Mouse (Mus musculus) midbrain, embryonic 16.5 days (tissue): ENCODE measurements around the gene Ppm1b. TPM values are rescaled to one million over a fixed set of nuclear protein-coding genes. Genes with fewer than 3 reads are reported as not detected.

ENCODE experiments used
- ATAC-seq: fragments of 200-750 bp; cut with Nextera tagmentation; 2 replicates; pipeline ENCODE4 v1.8.0; 2017; ENCODE audit warnings: moderate TSS enrichment
- H3K27ac ChIP-seq: fragments of 300-500 bp; sonication (generic); 2 replicates; pipeline ENCODE4 v1.5.1; 2014; ENCODE audit warnings: mild to moderate bottlenecking, low read length, mixed read lengths
- H3K27me3 ChIP-seq: fragments of 300-500 bp; sonication (generic); 2 replicates; pipeline ENCODE4 v1.6.1; 2014; ENCODE audit warnings: low read depth, low read length, mixed read lengths; ENCODE audit not compliant: control insufficient read depth, insufficient read depth
- H3K36me3 ChIP-seq: fragments of 300-500 bp; sonication (generic); 2 replicates; pipeline ENCODE4 v1.6.1; 2014; ENCODE audit warnings: mild to moderate bottlenecking, low read length, moderate library complexity, mixed read lengths; ENCODE audit not compliant: control insufficient read depth, insufficient read depth
- H3K4me1 ChIP-seq: fragments of 300-500 bp; sonication (generic); 2 replicates; pipeline ENCODE4 v1.6.1; 2014; ENCODE audit warnings: mild to moderate bottlenecking, low read length, mixed read lengths; ENCODE audit not compliant: control insufficient read depth, insufficient read depth
- H3K4me2 ChIP-seq: fragments of 300-500 bp; sonication (generic); 2 replicates; pipeline ENCODE4 v1.6.1; 2014; ENCODE audit warnings: mild to moderate bottlenecking, low read length, mixed read lengths
- H3K4me3 ChIP-seq: fragments of 300-500 bp; sonication (generic); 2 replicates; pipeline ENCODE4 v1.5.1; 2014; ENCODE audit warnings: low read depth, mild to moderate bottlenecking, low read length, moderate library complexity, mixed read lengths
- H3K9ac ChIP-seq: fragments of 300-500 bp; sonication (generic); 2 replicates; pipeline ENCODE4 v1.6.1; 2014; ENCODE audit warnings: low read depth, low read length, mixed read lengths
- H3K9me3 ChIP-seq: fragments of 300-500 bp; sonication (generic); replicated peaks from 2 replicates; pipeline ENCODE4 v1.6.1; 2014; ENCODE audit warnings: mild to moderate bottlenecking, low read length, mixed read lengths; ENCODE audit not compliant: control insufficient read depth, poor library complexity, severe bottlenecking
- WGBS: fragments of 180-500 bp; shearing (Covaris S2); extraction: QIAGEN DNeasy Blood & Tissue Kit; methylation state at CpG from one replicate; pipeline ENCODE4 v1.1.7; 2014; 5-methylcytosine and 5-hydroxymethylcytosine counted together
- polyA plus RNA-seq: library from polyadenylated mRNA; unstranded; fragments of >200 nt; fragmentation: Nextera tagmentation; extraction: Ambion mirVana; gene quantifications from 2 replicates; pipeline ENCODE4 v1.2.1, GENCODE M21; 2015

Gene Ppm1b
- polyA plus RNA-seq, 1 experiment from 2014 or later = 74.1 TPM

DNA sequence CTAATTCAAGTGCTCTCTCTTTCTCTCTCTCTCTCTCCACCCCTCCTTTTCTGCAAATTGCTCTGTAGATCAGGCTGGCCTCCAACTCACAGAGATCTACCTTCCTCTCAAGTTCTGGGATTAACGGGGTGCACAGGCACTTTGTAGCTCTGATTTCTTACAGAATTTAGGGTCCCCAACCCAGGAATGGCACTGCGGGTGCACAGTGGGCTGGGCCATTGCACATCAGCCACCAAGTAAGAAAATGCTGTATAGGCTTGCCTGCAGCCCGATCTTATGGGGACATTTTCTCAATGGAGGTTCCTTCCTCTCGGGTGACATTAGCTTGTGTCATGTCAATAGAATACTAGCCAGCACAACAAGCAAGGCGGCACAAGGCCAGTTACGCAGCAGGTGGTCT, 102.6 kb downstream of the Ppm1b start:
- H3K4me2 ChIP-seq = no peak overlapping the region
- 88% methylated on average over 6 of the region's 6 CpGs for WGBS
- no peak overlapping the region for H3K9ac ChIP-seq
- no peaks in the 10 kb centered on the region for H3K27me3 ChIP-seq
- no peak overlapping the region for H3K4me3 ChIP-seq
- H3K4me1 ChIP-seq = no peaks in the 10 kb centered on the region
- ATAC-seq = no peak
- H3K27ac ChIP-seq = no peak overlapping the region
- H3K36me3 ChIP-seq = peaks cover 11% of the 10 kb centered on the region; the same call in 1 of the 2 replicates
- no peaks in the 10 kb centered on the region for H3K9me3 ChIP-seq

DNA sequence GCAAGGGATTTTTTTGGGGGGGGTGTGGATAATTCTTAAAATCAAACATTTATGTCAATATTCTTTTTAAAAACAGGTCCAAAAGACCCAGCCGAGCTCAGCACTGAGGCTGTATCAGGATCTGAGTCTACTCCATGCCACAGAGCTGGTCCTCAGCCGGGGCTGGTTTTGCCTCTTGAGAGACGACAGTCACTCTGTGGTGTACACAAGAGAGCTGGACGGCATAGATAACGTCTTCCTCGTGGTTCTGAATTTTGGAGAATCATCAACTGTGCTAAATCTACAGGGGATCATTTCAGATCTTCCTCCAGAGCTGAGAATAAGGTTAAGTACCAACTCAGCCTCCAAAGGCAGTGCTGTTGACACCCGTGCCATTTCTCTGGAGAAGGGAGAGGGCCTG, 107.0 kb downstream of the Ppm1b start:
- ATAC-seq = no peak

DNA sequence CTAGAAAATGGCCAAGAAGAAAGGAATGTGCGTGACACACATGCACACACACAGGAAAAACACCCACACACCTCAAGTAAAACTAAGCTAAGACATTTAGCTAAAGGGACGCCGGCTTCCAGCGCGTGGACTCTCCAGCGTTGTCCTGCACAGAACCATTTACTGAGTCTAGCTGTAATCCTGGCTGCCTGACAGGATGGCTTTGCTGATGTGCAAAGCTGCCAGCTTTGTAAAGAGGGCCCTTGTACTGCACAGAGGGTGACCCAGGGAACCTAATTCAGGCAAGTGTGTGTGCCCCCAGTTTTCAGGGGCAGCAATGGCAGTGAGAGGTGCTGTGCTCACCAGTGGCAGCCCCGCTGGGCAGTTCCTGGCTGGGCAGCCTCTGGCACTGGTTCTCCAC, 110.8 kb downstream of the Ppm1b start:
- Histone ChIP-seq H3K27ac (no peak overlapping the region), H3K4me3 (no peak overlapping the region), H3K9me3 (no peaks in the 10 kb centered on the region), H3K4me2 (no peak overlapping the region), H3K27me3 (no peaks in the 10 kb centered on the region), H3K36me3 (peaks cover 62% of the 10 kb centered on the region), H3K4me1 (no peaks in the 10 kb centered on the region), H3K9ac (no peak overlapping the region)
- ATAC-seq = no peak
- WGBS = 92% methylated on average over 7 of the region's 7 CpGs

More for the DNA sequence above, 107.0 kb downstream of the Ppm1b start:
- Histone ChIP-seq H3K4me3 (no peak overlapping the region), H3K27ac (no peak overlapping the region), H3K4me1 (no peaks in the 10 kb centered on the region), H3K27me3 (no peaks in the 10 kb centered on the region), H3K9ac (no peak overlapping the region), H3K36me3 (peaks cover 39% of the 10 kb centered on the region), H3K4me2 (no peak overlapping the region), H3K9me3 (no peaks in the 10 kb centered on the region)
- 93% methylated on average over 7 of the region's 7 CpGs for WGBS

DNA sequence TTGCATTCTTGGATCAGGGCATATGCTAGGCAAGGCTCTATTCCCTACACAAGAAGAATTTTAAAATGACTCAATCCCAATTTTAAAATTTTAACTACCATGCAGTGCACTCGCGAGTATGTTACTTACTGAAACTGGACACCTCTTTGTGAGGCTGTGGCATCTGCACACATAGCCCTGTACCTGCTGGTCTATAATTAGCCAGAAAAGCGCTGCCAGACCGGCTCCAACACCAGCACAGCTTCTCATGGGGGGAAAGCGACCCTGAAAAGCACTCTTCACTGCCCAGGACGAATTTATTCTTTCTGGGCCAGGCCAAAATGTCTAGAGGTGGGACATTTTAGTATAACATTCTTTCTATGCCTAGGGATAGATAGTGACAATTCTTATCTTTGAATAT, 114.1 kb downstream of the Ppm1b start:
- no peak overlapping the region for H3K4me2 ChIP-seq
- no peaks in the 10 kb centered on the region for H3K9me3 ChIP-seq
- peaks cover 37% of the 10 kb centered on the region for H3K36me3 ChIP-seq
- no peaks in the 10 kb centered on the region for H3K27me3 ChIP-seq
- H3K27ac ChIP-seq = no peak overlapping the region
- H3K9ac ChIP-seq = no peak overlapping the region
- peaks cover 7% of the 10 kb centered on the region for H3K4me1 ChIP-seq
- H3K4me3 ChIP-seq = no peak overlapping the region
- 95% methylated on average over 6 of the region's 6 CpGs for WGBS
- ATAC-seq = no peak

DNA sequence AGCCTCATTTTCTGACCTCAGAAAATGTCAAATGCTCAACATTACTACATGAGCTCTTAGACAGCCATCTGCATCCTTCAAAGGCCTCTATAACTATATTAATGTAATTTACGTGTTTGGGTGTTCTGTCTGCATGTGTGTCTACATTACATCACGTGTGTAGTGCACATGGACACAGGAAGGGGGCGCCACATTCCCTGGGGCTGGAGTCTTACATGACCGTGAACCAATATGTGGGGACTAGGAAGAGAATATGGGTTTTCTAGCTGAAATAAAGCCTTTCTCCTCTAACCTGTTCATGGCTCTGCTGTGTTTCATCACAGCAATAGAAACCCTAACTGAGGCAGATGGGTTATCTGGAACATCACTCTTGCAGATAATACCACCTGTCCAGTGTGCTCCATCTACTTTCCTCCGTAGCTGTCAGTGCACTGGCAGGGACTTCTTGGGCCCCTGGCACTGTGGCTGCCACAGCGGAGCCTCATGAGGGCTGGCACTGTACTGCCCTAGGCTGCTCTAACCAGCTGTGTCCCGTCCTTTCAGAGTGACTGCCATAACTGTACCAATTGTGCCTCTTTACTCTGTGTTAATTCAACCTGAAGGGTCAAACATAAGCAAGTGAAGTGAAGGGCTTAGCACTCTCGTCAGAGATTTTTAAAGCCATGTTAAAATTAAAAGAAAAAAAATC, 114.7 kb downstream of the Ppm1b start:
- WGBS = 89% methylated on average over 8 of the region's 8 CpGs
- Histone ChIP-seq H3K4me3 (no peak overlapping the region), H3K9ac (no peak overlapping the region), H3K4me1 (peaks cover 7% of the 10 kb centered on the region), H3K4me2 (no peak overlapping the region), H3K27me3 (no peaks in the 10 kb centered on the region), H3K27ac (no peak overlapping the region), H3K9me3 (no peaks in the 10 kb centered on the region), H3K36me3 (peaks cover 31% of the 10 kb centered on the region)
- no peak for ATAC-seq

DNA sequence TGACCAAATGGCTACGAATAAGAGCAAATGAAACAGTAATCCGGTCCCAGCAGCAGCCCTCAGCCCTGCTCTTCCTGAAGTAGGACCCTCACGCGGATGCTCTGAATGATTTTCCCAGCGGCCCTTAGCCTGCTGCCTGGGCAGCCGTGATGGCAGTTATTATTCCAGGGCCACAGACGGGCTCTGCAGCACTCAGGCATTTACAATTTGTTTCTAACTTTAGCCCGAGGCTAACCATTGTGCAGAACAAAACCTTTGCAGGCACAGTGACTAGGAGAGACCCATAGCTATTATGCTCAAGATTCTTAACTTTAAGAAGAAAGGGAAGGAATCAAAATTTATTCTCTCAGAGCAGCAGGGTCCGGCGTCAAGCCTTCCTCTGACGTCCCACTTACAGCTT, 115.8 kb downstream of the Ppm1b start:
- WGBS = 16% methylated on average over 11 of the region's 11 CpGs
- peak; percentile 61; the same call in 1 of the 2 replicates for ATAC-seq
- Histone ChIP-seq H3K27ac (peak overlapping the region; percentile 39; the same call in 1 of the 2 replicates), H3K4me1 (peaks cover 7% of the 10 kb centered on the region), H3K4me3 (no peak overlapping the region), H3K36me3 (peaks cover 32% of the 10 kb centered on the region), H3K27me3 (no peaks in the 10 kb centered on the region), H3K9me3 (no peaks in the 10 kb centered on the region), H3K9ac (0 out of 2 replicates have a peak overlapping the region, but pooled peaks have one; percentile 10), H3K4me2 (no peak overlapping the region)

DNA sequence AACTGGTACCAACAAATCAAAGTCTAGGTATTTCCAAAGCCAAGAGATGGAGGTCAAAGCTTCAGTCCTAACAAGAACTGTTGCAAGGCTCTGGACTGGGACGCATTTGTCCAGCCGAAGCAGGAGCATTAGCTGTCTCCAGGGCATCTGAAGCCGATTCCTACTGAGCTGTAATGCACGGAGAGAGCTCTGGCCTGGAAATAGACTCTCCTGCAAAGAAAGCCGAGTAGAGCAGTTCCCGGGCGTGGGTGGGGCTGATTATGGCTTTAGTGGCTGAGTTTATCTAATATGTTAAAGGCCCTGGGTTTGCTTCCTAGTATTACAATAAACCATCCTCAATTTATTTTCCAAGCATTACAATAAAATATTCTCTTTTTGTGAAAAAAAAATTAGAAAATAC, 116.7 kb downstream of the Ppm1b start:
- WGBS = 42% methylated on average over 7 of the region's 7 CpGs
- Histone ChIP-seq H3K4me2 (no peak overlapping the region), H3K27ac (no peak overlapping the region), H3K9ac (no peak overlapping the region), H3K27me3 (no peaks in the 10 kb centered on the region), H3K4me1 (peaks cover 7% of the 10 kb centered on the region), H3K9me3 (no peaks in the 10 kb centered on the region), H3K4me3 (no peak overlapping the region), H3K36me3 (peaks cover 39% of the 10 kb centered on the region)
- ATAC-seq = no peak

Other genes starting within 250 kb of the Ppm1b start
- 47.5 and 51.0 TPM in 2 replicates for gene Lrpprc, start 166.0 kb upstream of the Ppm1b start, polyA plus RNA-seq
- 0.20 and 0.27 TPM in 2 replicates for gene Slc3a1, start 71.6 kb downstream of the Ppm1b start, polyA plus RNA-seq
- gene Prepl, start 133.5 kb downstream of the Ppm1b start, polyA plus RNA-seq = 123 and 143 TPM in 2 replicates
- 23.2 and 26.5 TPM in 2 replicates for gene Camkmt, start 133.8 kb downstream of the Ppm1b start, polyA plus RNA-seq